Mouse (Mus musculus) intestine, embryonic 14.5 days (tissue): ENCODE data around the gene Ush2a. TPM values are rescaled to one million over a fixed set of nuclear protein-coding genes. Genes with fewer than 3 reads are reported as not detected.

Experiments
- ATAC-seq: fragments of 200-750 bp; cut with Nextera tagmentation; replicated peaks from 2 replicates; pipeline ENCODE4 v1.8.0; 2017; ENCODE audit warnings: low read depth, moderate number of reproducible peaks, moderate TSS enrichment, moderate library complexity; ENCODE audit not compliant: low FRiP score, low TSS enrichment
- DNase-seq: peaks from one replicate; pipeline ENCODE4 v3.0.0-alpha.2; 2018; ENCODE audit warnings: low spot score
- H3K27ac ChIP-seq: fragments of 300-500 bp; sonication (generic); 2 replicates; pipeline ENCODE4 v1.5.1; 2014; ENCODE audit warnings: low read depth, mild to moderate bottlenecking, control low read depth
- H3K27me3 ChIP-seq: fragments of 300-500 bp; sonication (generic); replicated peaks from 2 replicates; pipeline ENCODE4 v1.6.1; 2014; ENCODE audit warnings: low read length, control low read depth; ENCODE audit not compliant: control insufficient read depth, insufficient read depth
- H3K36me3 ChIP-seq: fragments of 300-500 bp; sonication (generic); 2 replicates; pipeline ENCODE4 v1.6.1; 2014; ENCODE audit warnings: low read length, control low read depth; ENCODE audit not compliant: control insufficient read depth, insufficient read depth
- H3K4me1 ChIP-seq: fragments of 300-500 bp; sonication (generic); replicated peaks from 2 replicates; pipeline ENCODE4 v1.6.1; 2014; ENCODE audit warnings: low read length, control low read depth, mixed read lengths; ENCODE audit not compliant: control insufficient read depth, insufficient read depth
- H3K4me2 ChIP-seq: fragments of 300-500 bp; sonication (generic); 2 replicates; pipeline ENCODE4 v1.6.1; 2014; ENCODE audit warnings: low read length
- H3K4me3 ChIP-seq: fragments of 300-500 bp; sonication (generic); 2 replicates; pipeline ENCODE4 v1.5.1; 2014; ENCODE audit warnings: low read depth, low read length, control low read depth, mixed read lengths
- H3K9ac ChIP-seq: fragments of 300-500 bp; sonication (generic); 2 replicates; pipeline ENCODE4 v1.6.1; 2014; ENCODE audit warnings: mild to moderate bottlenecking, low read length
- H3K9me3 ChIP-seq: fragments of 300-500 bp; sonication (generic); 2 replicates; pipeline ENCODE4 v1.6.1; 2016; ENCODE audit warnings: low read length, control low read depth; ENCODE audit not compliant: control insufficient read depth
- WGBS: fragments of 180-500 bp; shearing (Covaris S2); extraction: QIAGEN DNeasy Blood & Tissue Kit; methylation state at CpG from one replicate; pipeline ENCODE4 v1.1.7; 2014; 5-methylcytosine and 5-hydroxymethylcytosine counted together
- polyA plus RNA-seq: library from polyadenylated mRNA; unstranded; fragments of >200 nt; fragmentation: Nextera tagmentation; extraction: Ambion mirVana; gene quantifications from 2 replicates; pipeline ENCODE4 v1.2.1, GENCODE M21; 2014

Ush2a gene
- polyA plus RNA-seq, 1 experiment from 2014 or later = 0.04 TPM

DNA sequence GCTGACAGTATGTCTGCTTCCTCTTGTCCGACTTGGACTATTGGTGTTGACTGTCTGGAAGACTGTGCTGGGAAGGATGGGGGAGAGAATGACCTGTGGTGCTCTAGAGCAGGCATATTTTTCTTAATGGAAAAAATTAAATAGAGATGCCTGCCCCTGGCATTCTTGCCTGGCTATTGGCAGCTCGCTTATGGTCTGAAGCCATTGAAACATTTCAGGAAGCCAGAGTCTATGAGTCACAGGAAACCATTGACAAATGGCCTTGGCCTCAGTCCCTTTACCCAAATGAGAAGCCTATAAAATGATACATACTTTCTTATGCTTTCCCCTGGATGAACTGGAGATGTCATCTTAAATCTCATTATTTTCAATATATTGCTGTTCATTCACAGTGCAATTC, 92.9 kb downstream of the Ush2a start:
- no peaks in the 10 kb centered on the region for H3K9me3 ChIP-seq
- 79% methylated on average over 2 of the region's 2 CpGs for WGBS

DNA sequence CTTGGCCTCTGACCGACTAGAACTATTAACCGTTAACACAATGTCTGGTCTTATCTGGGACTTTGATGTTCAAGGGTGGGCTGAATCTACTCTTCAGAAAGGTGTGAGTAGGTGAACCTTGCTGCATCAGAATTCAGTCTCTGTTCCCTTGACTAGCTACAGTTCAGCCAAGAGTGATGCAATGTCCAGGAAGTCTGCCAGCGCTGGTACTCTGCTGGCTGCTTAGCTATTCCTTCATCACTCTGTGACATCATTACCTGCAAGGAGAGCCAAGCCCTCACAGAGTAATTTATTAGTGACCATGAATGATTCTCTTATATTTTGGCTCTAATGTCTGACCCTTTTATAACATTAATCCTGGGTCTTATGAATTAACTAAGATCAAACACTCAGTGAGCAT, 101.7 kb downstream of the Ush2a start:
- H3K27me3 ChIP-seq = no peaks in the 10 kb centered on the region
- H3K9me3 ChIP-seq = 0 out of 2 replicates have a peak, but pooled peaks cover 3% of the 10 kb centered on the region
- H3K4me1 ChIP-seq = no peaks in the 10 kb centered on the region
- H3K4me3 ChIP-seq = no peak overlapping the region
- no peak for ATAC-seq
- 85% methylated on average over 3 of the region's 3 CpGs for WGBS
- no peak overlapping the region for H3K9ac ChIP-seq
- no peak overlapping the region for H3K4me2 ChIP-seq
- no peaks in the 10 kb centered on the region for H3K36me3 ChIP-seq
- no peak overlapping the region for H3K27ac ChIP-seq
- no peak for DNase-seq

More for the DNA sequence above, 92.9 kb downstream of the Ush2a start:
- H3K9ac ChIP-seq = no peak overlapping the region
- H3K4me2 ChIP-seq = no peak overlapping the region
- no peak overlapping the region for H3K4me3 ChIP-seq
- no peaks in the 10 kb centered on the region for H3K27me3 ChIP-seq
- DNase-seq = no peak
- no peaks in the 10 kb centered on the region for H3K36me3 ChIP-seq
- no peak overlapping the region for H3K27ac ChIP-seq
- H3K4me1 ChIP-seq = no peaks in the 10 kb centered on the region
- no peak for ATAC-seq

DNA sequence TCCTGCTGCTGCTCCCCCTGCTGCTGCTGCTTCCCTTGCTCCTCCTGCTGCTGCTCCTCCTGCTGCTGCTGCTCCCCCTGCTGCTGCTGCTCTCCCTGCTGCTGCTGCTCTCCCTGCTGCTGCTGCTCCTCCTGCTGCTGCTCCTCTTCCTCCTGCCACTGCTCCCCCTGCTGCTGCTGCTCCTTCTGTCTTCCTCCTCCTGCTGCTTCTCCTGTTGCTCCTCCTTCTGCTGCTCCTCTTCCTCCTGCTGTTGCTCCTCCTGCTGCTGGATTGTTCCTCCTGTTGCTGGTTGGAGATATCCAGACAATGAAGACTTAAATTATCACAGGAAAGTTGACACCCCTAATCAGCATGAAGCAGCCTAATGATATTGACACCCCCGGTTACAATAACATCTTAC, 123.4 kb downstream of the Ush2a start:
- WGBS = 65% methylated on average over 1 of the region's 1 CpGs
- no peak overlapping the region for H3K4me2 ChIP-seq
- peak overlapping the region; percentile 7; the same call in 1 of the 2 replicates for H3K27ac ChIP-seq
- H3K4me3 ChIP-seq = no peak overlapping the region
- DNase-seq (no peak), ATAC-seq (no peak)
- no peaks in the 10 kb centered on the region for H3K9me3 ChIP-seq
- H3K9ac ChIP-seq = no peak overlapping the region
- no peaks in the 10 kb centered on the region for H3K27me3 ChIP-seq
- H3K4me1 ChIP-seq = peaks cover 4% of the 10 kb centered on the region; the same call in 1 of the 2 replicates
- H3K36me3 ChIP-seq = no peaks in the 10 kb centered on the region

DNA sequence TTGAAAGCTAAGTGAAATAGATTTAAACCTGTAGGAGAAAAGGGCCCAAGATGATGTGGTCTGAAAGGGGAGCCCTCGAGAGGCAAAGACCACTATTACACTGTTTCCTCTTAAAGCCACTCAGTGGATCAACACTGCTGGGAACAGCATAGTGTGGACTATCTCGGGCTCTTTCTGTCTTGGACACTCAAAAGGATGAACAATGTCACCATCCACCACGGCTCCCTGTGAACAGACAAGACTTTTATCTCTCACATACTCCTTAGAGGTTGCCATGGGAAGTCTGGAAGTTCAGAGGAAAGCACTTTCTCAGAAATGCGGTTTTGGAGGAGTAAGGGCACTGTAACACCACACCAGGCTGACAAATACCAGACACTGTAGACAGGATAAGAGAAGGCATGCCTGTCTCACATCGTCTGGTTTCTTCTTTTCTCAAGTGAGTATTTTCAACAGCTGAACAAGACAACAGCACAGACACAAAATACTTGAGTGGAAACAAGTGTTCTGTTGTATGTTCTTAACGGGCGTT, 124.0 kb downstream of the Ush2a start:
- H3K4me2 ChIP-seq = no peak overlapping the region
- DNase-seq = peak; percentile 51
- peak overlapping the region; percentile 6; the same call in 1 of the 2 replicates for H3K27ac ChIP-seq
- H3K4me3 ChIP-seq = no peak overlapping the region
- no peak overlapping the region for H3K9ac ChIP-seq
- WGBS = 36% methylated on average over 7 of the region's 7 CpGs
- no peaks in the 10 kb centered on the region for H3K27me3 ChIP-seq
- ATAC-seq = no peak
- no peaks in the 10 kb centered on the region for H3K9me3 ChIP-seq
- H3K36me3 ChIP-seq = no peaks in the 10 kb centered on the region
- H3K4me1 ChIP-seq = peaks cover 4% of the 10 kb centered on the region; the same call in 1 of the 2 replicates

DNA sequence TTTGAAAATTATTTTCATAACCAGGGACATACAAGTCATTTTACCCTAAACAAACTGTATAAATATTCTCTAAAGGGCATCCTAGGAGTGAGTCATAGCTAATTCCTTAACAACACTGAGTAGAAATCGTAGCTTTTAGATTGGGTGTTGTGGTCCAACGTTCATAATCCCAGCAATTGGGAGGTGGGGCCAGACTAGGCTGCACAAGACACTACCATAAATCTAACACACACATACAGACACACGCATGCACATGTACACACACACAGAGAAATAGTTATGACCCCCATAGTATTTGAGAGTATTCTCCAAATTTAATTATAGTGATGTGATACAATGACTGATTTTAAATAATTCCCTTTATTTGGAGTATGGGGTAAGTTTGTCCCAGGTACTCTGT, 125.5 kb downstream of the Ush2a start:
- WGBS = 76% methylated on average over 3 of the region's 3 CpGs
- DNase-seq (no peak), ATAC-seq (no peak)
- Histone ChIP-seq H3K9ac (no peak overlapping the region), H3K4me3 (no peak overlapping the region), H3K27ac (no peak overlapping the region), H3K4me1 (peaks cover 4% of the 10 kb centered on the region; the same call in 1 of the 2 replicates), H3K9me3 (no peaks in the 10 kb centered on the region), H3K36me3 (no peaks in the 10 kb centered on the region), H3K4me2 (no peak overlapping the region), H3K27me3 (no peaks in the 10 kb centered on the region)

DNA sequence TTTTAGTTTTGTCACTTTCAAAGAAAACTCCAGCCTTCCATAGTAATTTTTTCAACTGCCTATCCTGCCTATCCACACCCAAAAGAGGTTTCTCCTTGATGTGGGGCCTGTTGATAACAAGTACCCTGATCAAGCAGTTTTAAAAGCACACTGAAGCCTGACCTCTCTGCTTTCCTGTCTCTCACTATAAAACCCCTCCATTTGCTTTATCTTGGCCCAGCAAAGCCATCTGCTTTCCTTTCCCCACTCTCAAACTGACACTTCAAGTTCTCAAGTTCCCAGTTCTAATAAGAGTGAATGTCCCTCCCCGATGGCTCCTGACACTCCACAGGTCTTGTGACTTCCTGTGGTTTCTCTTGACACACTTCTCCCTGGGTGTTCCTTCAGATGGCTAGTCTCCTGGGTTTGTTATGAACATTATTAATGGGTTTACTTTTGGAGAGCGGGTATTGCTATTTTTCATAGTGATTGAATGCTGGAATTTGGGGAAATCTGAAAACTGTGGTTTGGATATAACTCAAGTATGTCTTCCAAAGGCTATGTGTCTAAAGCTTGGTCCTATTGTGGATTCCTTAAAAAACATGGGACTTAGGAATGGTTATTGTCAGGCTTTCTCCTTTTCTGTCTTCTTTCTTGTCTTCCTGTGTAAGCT, 126.1 kb downstream of the Ush2a start:
- DNase-seq = no peak
- no peak for ATAC-seq
- H3K9ac ChIP-seq = no peak overlapping the region
- H3K36me3 ChIP-seq = no peaks in the 10 kb centered on the region
- 30% methylated on average over 2 of the region's 2 CpGs for WGBS
- no peaks in the 10 kb centered on the region for H3K27me3 ChIP-seq
- H3K4me3 ChIP-seq = no peak overlapping the region
- H3K27ac ChIP-seq = no peak overlapping the region; the same call in 1 of the 2 replicates
- peaks cover 4% of the 10 kb centered on the region; the same call in 1 of the 2 replicates for H3K4me1 ChIP-seq
- no peaks in the 10 kb centered on the region for H3K9me3 ChIP-seq
- no peak overlapping the region for H3K4me2 ChIP-seq

DNA sequence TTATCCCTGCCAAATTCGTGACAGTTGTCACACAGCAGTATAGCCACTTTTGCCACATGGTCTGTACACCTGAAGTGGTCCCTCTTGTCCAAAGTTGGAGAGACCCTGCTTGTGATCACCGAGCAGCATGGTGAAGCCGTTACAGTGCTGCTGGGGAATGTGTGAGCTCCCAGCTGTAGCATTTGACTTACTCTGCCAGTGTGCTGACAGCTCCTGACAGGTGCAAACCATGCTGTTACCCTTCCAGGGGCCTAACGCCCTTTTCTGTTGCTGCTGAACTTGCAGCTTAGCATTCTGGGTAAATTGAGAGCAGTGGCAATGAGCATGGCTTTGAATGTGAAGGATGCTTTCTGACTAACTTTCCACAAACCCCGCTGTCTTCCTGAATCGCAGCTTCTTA, 128.3 kb downstream of the Ush2a start:
- DNase-seq (no peak), ATAC-seq (no peak)
- no peak overlapping the region for H3K9ac ChIP-seq
- H3K4me2 ChIP-seq = no peak overlapping the region
- no peaks in the 10 kb centered on the region for H3K9me3 ChIP-seq
- H3K27ac ChIP-seq = no peak overlapping the region
- H3K4me3 ChIP-seq = no peak overlapping the region
- 61% methylated on average over 6 of the region's 6 CpGs for WGBS
- no peaks in the 10 kb centered on the region for H3K27me3 ChIP-seq
- no peaks in the 10 kb centered on the region for H3K36me3 ChIP-seq
- peaks cover 4% of the 10 kb centered on the region; the same call in 1 of the 2 replicates for H3K4me1 ChIP-seq

DNA sequence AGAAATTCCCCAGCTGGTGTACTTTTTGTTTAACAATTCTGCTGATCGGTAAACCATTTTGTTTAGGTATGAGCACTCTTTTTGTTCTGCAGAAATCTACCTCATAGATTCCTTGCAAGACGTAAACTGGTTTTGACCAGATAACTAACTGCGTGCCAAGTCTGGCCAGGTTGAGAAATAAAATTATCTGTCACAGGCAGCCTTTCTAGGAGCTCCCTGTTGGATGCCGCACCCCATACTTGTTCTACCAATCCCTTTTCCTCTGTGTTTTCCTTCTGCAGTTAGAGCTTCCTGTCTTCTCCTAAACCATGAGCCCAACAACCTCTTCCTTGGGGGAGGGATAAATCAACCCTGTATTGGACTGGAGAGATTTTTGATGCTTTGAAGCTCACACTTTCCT, 145.4 kb downstream of the Ush2a start:
- ATAC-seq (no peak), DNase-seq (no peak)
- no peaks in the 10 kb centered on the region for H3K4me1 ChIP-seq
- no peak overlapping the region for H3K4me3 ChIP-seq
- no peaks in the 10 kb centered on the region for H3K27me3 ChIP-seq
- no peak overlapping the region for H3K4me2 ChIP-seq
- no peak overlapping the region for H3K27ac ChIP-seq
- 89% methylated on average over 4 of the region's 4 CpGs for WGBS
- H3K36me3 ChIP-seq = no peaks in the 10 kb centered on the region
- H3K9me3 ChIP-seq = no peaks in the 10 kb centered on the region
- H3K9ac ChIP-seq = no peak overlapping the region
